Mouse (Mus musculus): Measurements from ENCODE around the gene Rab26. TPM values are rescaled to one million over a fixed set of nuclear protein-coding genes. Genes with fewer than 3 reads are reported as not detected.

The Rab26 gene
- total and polyA plus RNA-seq, 3 experiments: 0.10 to 0.39 TPM; not detected in 1

DNA sequence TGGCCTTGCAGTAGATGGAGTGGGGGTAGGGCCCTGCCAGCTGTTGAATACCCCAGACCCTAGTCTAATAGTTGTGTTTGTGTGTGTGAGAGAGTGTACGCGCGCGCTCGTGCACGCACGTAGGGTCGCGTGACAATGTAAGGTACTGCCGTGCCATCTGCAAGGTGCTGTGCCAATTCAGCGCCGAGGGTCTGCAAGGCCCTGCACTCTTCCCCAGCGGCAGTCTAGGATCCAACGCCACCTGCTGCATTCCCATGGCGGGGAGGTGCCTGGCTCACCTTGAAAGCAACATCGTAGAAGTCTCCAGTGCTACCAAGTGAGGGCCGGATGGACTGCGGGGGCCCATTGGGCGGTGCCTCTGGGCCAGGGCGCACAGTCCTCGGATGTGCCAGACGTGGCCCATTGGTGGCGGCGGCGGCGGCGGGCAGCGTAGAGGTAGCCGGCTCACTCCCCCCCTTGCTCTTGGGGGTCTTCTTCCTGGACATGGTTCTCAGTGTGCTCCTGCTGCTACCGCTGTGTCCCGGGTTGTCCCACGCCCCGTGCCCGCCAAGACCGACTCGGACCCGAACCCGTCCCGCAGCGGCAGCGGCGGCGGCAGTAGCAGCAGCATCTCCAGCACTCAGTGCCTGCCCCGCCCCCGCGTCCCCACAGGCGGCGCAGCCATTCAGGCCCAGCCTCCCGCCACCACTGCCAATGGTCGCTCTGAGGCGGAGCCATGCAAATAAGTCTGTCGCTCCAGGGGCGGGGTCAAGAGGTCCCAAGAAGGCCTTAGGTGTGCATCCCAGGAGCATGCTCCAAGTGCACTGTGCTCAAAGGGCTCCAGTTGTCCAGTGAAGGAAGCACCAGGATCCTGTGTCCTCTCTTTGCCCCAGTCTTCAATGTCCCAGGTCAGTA lies 664 bp downstream of the Rab26 start:
- WGBS: 15% methylated on average over 52 of the region's 53 CpGs
- Histone ChIP-seq H3K36me3 (ENCODE audit: control insufficient read depth, insufficient read depth, low read length) (no peaks in the 10 kb centered on the region), H3K27me3 (ENCODE audit: control insufficient read depth, insufficient read depth, low read length) (no peaks in the 10 kb centered on the region), H3K79me2 (replicated peaks; ENCODE audit: control insufficient read depth, insufficient read depth, low read length) (no peaks in the 10 kb centered on the region), H3K27ac (no peak overlapping the region), H3K4me3 (peak overlapping the region; percentile 49), H3K4me1 (ENCODE audit: control insufficient read depth, insufficient read depth, low read length) (peaks cover 11% of the 10 kb centered on the region), H3K9ac (ENCODE audit: low read depth, low read length) (peak overlapping the region; percentile 46)
- intact Hi-C loops (cut with DNase I): no loop called here
- peak; percentile 84 to 87 for DNase-seq
- TF ChIP-seq POLR2A (IDR thresholded peaks at IDR 0.05; ENCODE audit: insufficient read depth, low read depth, low read length) (no peak), EP300 (IDR thresholded peaks at IDR 0.05; ENCODE audit: insufficient read depth, low read depth, low read length) (no peak), CTCF (IDR thresholded peaks at IDR 0.05) (peak; percentile 49)

DNA sequence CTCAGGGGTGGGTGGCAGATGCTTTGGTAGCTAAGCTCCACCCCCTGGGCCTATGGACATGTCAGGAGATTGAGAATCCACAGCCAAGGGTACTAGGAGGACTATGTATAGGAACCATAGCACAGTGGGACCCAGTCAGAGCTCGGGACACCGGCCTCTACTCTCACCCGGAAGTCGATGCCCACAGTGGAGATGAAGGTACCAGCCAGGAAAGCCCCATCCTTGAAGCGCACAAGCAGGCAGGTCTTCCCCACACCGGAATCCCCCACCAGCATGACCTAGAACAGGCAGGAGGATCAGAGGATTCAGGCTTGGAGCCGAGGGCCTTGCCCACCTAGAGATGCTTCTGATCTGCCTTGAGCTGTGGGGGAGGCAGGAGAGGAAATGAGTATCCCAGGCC lies 2.0 kb downstream of the Rab26 start:
- intact Hi-C loops (cut with DNase I): no loop called here
- TF ChIP-seq EP300 (IDR thresholded peaks at IDR 0.05; ENCODE audit: insufficient read depth, low read depth, low read length): no peak
- TF ChIP-seq POLR2A (IDR thresholded peaks at IDR 0.05; ENCODE audit: insufficient read depth, low read depth, low read length): no peak
- TF ChIP-seq CTCF (IDR thresholded peaks at IDR 0.05): no peak
- no peak overlapping the region for H3K9ac ChIP-seq (ENCODE audit: low read depth, low read length)

DNA sequence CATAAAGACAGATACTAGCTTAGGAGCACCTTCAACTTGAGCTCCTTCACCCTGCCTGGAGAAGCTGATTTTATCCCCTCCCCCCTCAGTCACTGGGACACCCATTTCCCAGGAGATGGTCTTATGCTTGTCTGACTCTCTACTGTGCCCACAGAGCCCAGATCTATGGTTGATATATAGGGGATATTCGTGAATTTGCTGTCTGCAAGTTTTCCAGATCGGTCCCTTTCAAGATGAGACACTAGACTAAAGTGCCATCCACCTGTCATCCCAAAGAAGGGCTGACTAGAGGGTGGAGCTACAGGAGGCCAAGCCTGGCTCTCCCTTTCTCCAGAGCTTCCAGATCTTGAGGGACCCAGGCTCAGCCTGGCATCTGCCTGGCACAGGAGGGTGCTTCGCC lies 2.9 kb downstream of the Rab26 start:
- WGBS: 82% methylated on average over 3 of the region's 3 CpGs
- no peaks in the 10 kb centered on the region for H3K27me3 ChIP-seq (ENCODE audit: control insufficient read depth, insufficient read depth, low read length)
- no peak overlapping the region for H3K4me3 ChIP-seq
- H3K27ac ChIP-seq: no peak overlapping the region
- peaks cover 13% of the 10 kb centered on the region for H3K4me1 ChIP-seq (ENCODE audit: control insufficient read depth, insufficient read depth, low read length)
- no peak for TF ChIP-seq CTCF (IDR thresholded peaks at IDR 0.05)
- no peak for TF ChIP-seq POLR2A (IDR thresholded peaks at IDR 0.05; ENCODE audit: insufficient read depth, low read depth, low read length)
- no peak for TF ChIP-seq EP300 (IDR thresholded peaks at IDR 0.05; ENCODE audit: insufficient read depth, low read depth, low read length)
- H3K9ac ChIP-seq (ENCODE audit: low read depth, low read length): no peak overlapping the region
- no peak for DNase-seq
- H3K36me3 ChIP-seq (ENCODE audit: control insufficient read depth, insufficient read depth, low read length): no peaks in the 10 kb centered on the region; the same call in 1 of the 2 replicates
- intact Hi-C loops (cut with DNase I): no loop called here
- H3K79me2 ChIP-seq (replicated peaks; ENCODE audit: control insufficient read depth, insufficient read depth, low read length): peaks cover 5% of the 10 kb centered on the region

More for the DNA sequence above, 2.0 kb downstream of the Rab26 start:
- no peak for DNase-seq
- H3K27ac ChIP-seq: no peak overlapping the region
- no peaks in the 10 kb centered on the region for H3K27me3 ChIP-seq (ENCODE audit: control insufficient read depth, insufficient read depth, low read length)
- peaks cover 11% of the 10 kb centered on the region for H3K4me1 ChIP-seq (ENCODE audit: control insufficient read depth, insufficient read depth, low read length)
- no peak overlapping the region for H3K4me3 ChIP-seq
- 86% methylated on average over 7 of the region's 7 CpGs for WGBS
- peaks cover 5% of the 10 kb centered on the region for H3K79me2 ChIP-seq (replicated peaks; ENCODE audit: control insufficient read depth, insufficient read depth, low read length)
- no peaks in the 10 kb centered on the region for H3K36me3 ChIP-seq (ENCODE audit: control insufficient read depth, insufficient read depth, low read length)

DNA sequence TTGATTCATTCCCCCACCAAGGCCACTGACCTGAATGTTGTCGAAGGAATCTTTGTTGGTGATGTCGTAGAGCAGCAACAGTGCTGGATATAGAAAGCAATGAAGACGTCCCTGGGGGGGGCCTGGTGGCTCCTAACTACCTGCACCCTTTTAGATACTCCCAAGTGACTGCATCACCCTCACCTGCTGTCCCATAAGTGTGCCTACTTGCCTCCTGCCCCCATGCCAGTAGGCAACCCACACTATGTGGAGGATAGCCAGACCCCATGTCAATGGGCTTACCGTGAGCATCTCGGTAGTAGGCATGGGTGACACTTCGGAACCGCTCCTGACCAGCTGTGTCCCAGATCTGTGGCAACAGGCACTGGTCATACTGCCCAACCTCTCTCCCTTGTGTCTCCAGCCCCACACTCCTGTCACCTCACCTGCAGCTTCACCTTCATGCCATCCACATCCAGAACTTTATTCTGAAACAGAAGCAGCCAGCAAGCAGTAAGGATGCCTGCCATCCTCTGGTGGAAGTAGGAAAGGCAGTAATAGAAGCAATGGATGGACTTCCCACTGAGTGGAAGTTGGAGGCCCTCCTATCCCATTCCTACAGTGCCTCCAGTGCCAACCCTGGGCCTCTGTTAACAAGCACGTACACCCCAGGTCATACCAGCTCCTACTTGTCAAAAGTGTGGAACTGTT lies 3.5 kb downstream of the Rab26 start:
- H3K36me3 ChIP-seq (ENCODE audit: control insufficient read depth, insufficient read depth, low read length): no peaks in the 10 kb centered on the region; the same call in 1 of the 2 replicates
- DNase-seq: no peak
- TF ChIP-seq CTCF (IDR thresholded peaks at IDR 0.05) (0 out of 2 replicates have a peak, but pooled peaks have one; percentile 10), POLR2A (IDR thresholded peaks at IDR 0.05; ENCODE audit: insufficient read depth, low read depth, low read length) (no peak), EP300 (IDR thresholded peaks at IDR 0.05; ENCODE audit: insufficient read depth, low read depth, low read length) (no peak)
- H3K79me2 ChIP-seq (replicated peaks; ENCODE audit: control insufficient read depth, insufficient read depth, low read length): peaks cover 5% of the 10 kb centered on the region
- H3K27me3 ChIP-seq (ENCODE audit: control insufficient read depth, insufficient read depth, low read length): no peaks in the 10 kb centered on the region
- intact Hi-C loops (cut with DNase I): no loop called here
- 71% methylated on average over 8 of the region's 8 CpGs for WGBS
- peaks cover 13% of the 10 kb centered on the region for H3K4me1 ChIP-seq (ENCODE audit: control insufficient read depth, insufficient read depth, low read length)
- no peak overlapping the region for H3K9ac ChIP-seq (ENCODE audit: low read depth, low read length)
- no peak overlapping the region for H3K4me3 ChIP-seq
- no peak overlapping the region for H3K27ac ChIP-seq

DNA sequence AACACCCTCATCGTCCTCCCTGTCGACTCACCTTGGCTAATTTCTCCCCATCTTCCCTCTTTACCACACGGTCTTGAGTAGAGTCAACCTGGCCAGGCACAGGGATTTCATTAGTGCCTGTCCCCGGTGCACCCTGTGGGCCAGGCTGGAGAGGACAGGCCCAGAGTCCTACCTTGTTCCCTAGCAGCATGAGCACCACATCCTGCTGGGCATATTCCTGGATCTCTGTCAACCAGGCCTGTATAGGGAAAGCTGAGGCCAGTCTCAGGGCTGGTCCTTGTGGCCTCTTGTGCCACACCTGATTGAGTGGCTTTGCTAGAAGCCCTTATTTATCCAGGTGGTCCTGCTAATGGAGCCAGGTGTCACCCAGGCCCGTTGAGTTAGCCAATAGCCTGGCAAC lies 4.1 kb downstream of the Rab26 start:
- Histone ChIP-seq H3K79me2 (replicated peaks; ENCODE audit: control insufficient read depth, insufficient read depth, low read length) (peaks cover 5% of the 10 kb centered on the region), H3K36me3 (ENCODE audit: control insufficient read depth, insufficient read depth, low read length) (no peaks in the 10 kb centered on the region; the same call in 1 of the 2 replicates), H3K4me1 (ENCODE audit: control insufficient read depth, insufficient read depth, low read length) (peaks cover 16% of the 10 kb centered on the region), H3K27me3 (ENCODE audit: control insufficient read depth, insufficient read depth, low read length) (no peaks in the 10 kb centered on the region), H3K4me3 (no peak overlapping the region), H3K9ac (ENCODE audit: low read depth, low read length) (no peak overlapping the region), H3K27ac (no peak overlapping the region)
- no peak for TF ChIP-seq CTCF (IDR thresholded peaks at IDR 0.05)
- no peak for TF ChIP-seq EP300 (IDR thresholded peaks at IDR 0.05; ENCODE audit: insufficient read depth, low read depth, low read length)
- TF ChIP-seq POLR2A (IDR thresholded peaks at IDR 0.05; ENCODE audit: insufficient read depth, low read depth, low read length): no peak
- intact Hi-C loops (cut with DNase I): loop anchor here (5.0 kb wide), 2 partner anchors 53 to 122 kb away; partner anchors contain the start of genes Mlst8 and Slc9a3r2
- no peak for DNase-seq
- WGBS: 39% methylated on average over 5 of the region's 5 CpGs
